Mouse (Mus musculus): ENCODE data around the gene Pyroxd2. TPM values are rescaled to one million over a fixed set of nuclear protein-coding genes. Genes with fewer than 3 reads are reported as not detected.
A peak's percentile ranks its signal among the peaks of the same experiment; 100 is the strongest.

Pyroxd2 gene
- polyA plus RNA-seq, 1 experiment from 2014 or later = 0.95 TPM

GRCm38 (mm10) chr19:42779531-42780155, 27.1 kb upstream of the Pyroxd2 start, which contains the start of gene Hps1:
Gene Hps1 (minus strand): TSS chr19:42779978.
- Histone ChIP-seq H3K27ac (ENCODE audit: low read depth, low read length) (peak within 1 kb of the TSS; percentile 77), H3K9me3 (ENCODE audit: control insufficient read depth, low read length) (no peaks in the 10 kb centered on the region), H3K36me3 (ENCODE audit: control insufficient read depth, insufficient read depth, low read length) (no peaks in the 10 kb centered on the region), H3K27me3 (ENCODE audit: control insufficient read depth, insufficient read depth, low read length) (no peaks in the 10 kb centered on the region), H3K9ac (ENCODE audit: low read length) (peak within 1 kb of the TSS; percentile 67), H3K4me1 (ENCODE audit: control insufficient read depth, insufficient read depth, low read length) (no peaks in the 10 kb centered on the region), H3K4me2 (ENCODE audit: low read depth) (peak within 1 kb of the TSS; percentile 48), H3K4me3 (ENCODE audit: low read depth, low read length) (peak within 1 kb of the TSS; percentile 55)
- WGBS = under 1% methylated on average over 43 of the region's 43 CpGs
- peak; percentile 97 for ATAC-seq (ENCODE audit: insufficient read depth, low FRiP score, low TSS enrichment)
- peak; percentile 93 for DNase-seq (ENCODE audit: low spot score)

GRCm38 (mm10) chr19:42777801-42778200, 25.2 kb upstream of the Pyroxd2 start:
- no peaks in the 10 kb centered on the region for H3K27me3 ChIP-seq (ENCODE audit: control insufficient read depth, insufficient read depth, low read length)
- 80% methylated on average over 5 of the region's 5 CpGs for WGBS

GRCm38 (mm10) chr19:42776813-42777212, 24.2 kb upstream of the Pyroxd2 start:
- WGBS = 100% methylated on average over 1 of the region's 1 CpGs

More at GRCm38 (mm10) chr19:42777801-42778200, 25.2 kb upstream of the Pyroxd2 start:
- H3K27ac ChIP-seq (ENCODE audit: low read depth, low read length) = no peak overlapping the region
- H3K9ac ChIP-seq (ENCODE audit: low read length) = no peak overlapping the region
- no peaks in the 10 kb centered on the region for H3K4me1 ChIP-seq (ENCODE audit: control insufficient read depth, insufficient read depth, low read length)
- no peak overlapping the region for H3K4me2 ChIP-seq (ENCODE audit: low read depth)
- no peaks in the 10 kb centered on the region for H3K9me3 ChIP-seq (ENCODE audit: control insufficient read depth, low read length)
- no peak overlapping the region for H3K4me3 ChIP-seq (ENCODE audit: low read depth, low read length)
- H3K36me3 ChIP-seq (ENCODE audit: control insufficient read depth, insufficient read depth, low read length) = no peaks in the 10 kb centered on the region
- no peak for DNase-seq (ENCODE audit: low spot score)
- no peak for ATAC-seq (ENCODE audit: insufficient read depth, low FRiP score, low TSS enrichment)

GRCm38 (mm10) chr19:42770141-42770872, 17.7 kb upstream of the Pyroxd2 start:
- DNase-seq (ENCODE audit: low spot score) (no peak), ATAC-seq (ENCODE audit: insufficient read depth, low FRiP score, low TSS enrichment) (no peak)
- Histone ChIP-seq H3K9ac (ENCODE audit: low read length) (no peak overlapping the region), H3K27me3 (ENCODE audit: control insufficient read depth, insufficient read depth, low read length) (no peaks in the 10 kb centered on the region), H3K4me2 (ENCODE audit: low read depth) (no peak overlapping the region), H3K27ac (ENCODE audit: low read depth, low read length) (no peak overlapping the region), H3K9me3 (ENCODE audit: control insufficient read depth, low read length) (no peaks in the 10 kb centered on the region), H3K4me1 (ENCODE audit: control insufficient read depth, insufficient read depth, low read length) (no peaks in the 10 kb centered on the region), H3K36me3 (ENCODE audit: control insufficient read depth, insufficient read depth, low read length) (0 out of 2 replicates have a peak, but pooled peaks cover 2% of the 10 kb centered on the region), H3K4me3 (ENCODE audit: low read depth, low read length) (no peak overlapping the region)
- 83% methylated on average over 23 of the region's 23 CpGs for WGBS

More at GRCm38 (mm10) chr19:42776813-42777212, 24.2 kb upstream of the Pyroxd2 start:
- Histone ChIP-seq H3K36me3 (ENCODE audit: control insufficient read depth, insufficient read depth, low read length) (no peaks in the 10 kb centered on the region), H3K9ac (ENCODE audit: low read length) (no peak overlapping the region), H3K27me3 (ENCODE audit: control insufficient read depth, insufficient read depth, low read length) (no peaks in the 10 kb centered on the region), H3K4me2 (ENCODE audit: low read depth) (no peak overlapping the region), H3K9me3 (ENCODE audit: control insufficient read depth, low read length) (no peaks in the 10 kb centered on the region), H3K4me3 (ENCODE audit: low read depth, low read length) (no peak overlapping the region), H3K27ac (ENCODE audit: low read depth, low read length) (no peak overlapping the region), H3K4me1 (ENCODE audit: control insufficient read depth, insufficient read depth, low read length) (no peaks in the 10 kb centered on the region)
- no peak for ATAC-seq (ENCODE audit: insufficient read depth, low FRiP score, low TSS enrichment)
- DNase-seq (ENCODE audit: low spot score) = peak; percentile 33

GRCm38 (mm10) chr19:42769648-42770047, 17.1 kb upstream of the Pyroxd2 start:
- no peaks in the 10 kb centered on the region for H3K4me1 ChIP-seq (ENCODE audit: control insufficient read depth, insufficient read depth, low read length)
- no peak for DNase-seq (ENCODE audit: low spot score)
- H3K27ac ChIP-seq (ENCODE audit: low read depth, low read length) = no peak overlapping the region
- no peak overlapping the region for H3K4me2 ChIP-seq (ENCODE audit: low read depth)
- H3K4me3 ChIP-seq (ENCODE audit: low read depth, low read length) = no peak overlapping the region
- no peaks in the 10 kb centered on the region for H3K9me3 ChIP-seq (ENCODE audit: control insufficient read depth, low read length)
- 92% methylated on average over 10 of the region's 10 CpGs for WGBS
- H3K36me3 ChIP-seq (ENCODE audit: control insufficient read depth, insufficient read depth, low read length) = 0 out of 2 replicates have a peak, but pooled peaks cover 2% of the 10 kb centered on the region
- no peaks in the 10 kb centered on the region for H3K27me3 ChIP-seq (ENCODE audit: control insufficient read depth, insufficient read depth, low read length)
- no peak for ATAC-seq (ENCODE audit: insufficient read depth, low FRiP score, low TSS enrichment)
- no peak overlapping the region for H3K9ac ChIP-seq (ENCODE audit: low read length)

- WGBS = 40% methylated on average over 8 of the region's 8 CpGs
- Histone ChIP-seq H3K4me1 (ENCODE audit: control insufficient read depth, insufficient read depth, low read length) (no peaks in the 10 kb centered on the region), H3K9ac (ENCODE audit: low read length) (no peak overlapping the region), H3K27ac (ENCODE audit: low read depth, low read length) (no peak overlapping the region), H3K4me3 (ENCODE audit: low read depth, low read length) (no peak overlapping the region), H3K9me3 (ENCODE audit: control insufficient read depth, low read length) (no peaks in the 10 kb centered on the region), H3K36me3 (ENCODE audit: control insufficient read depth, insufficient read depth, low read length) (0 out of 2 replicates have a peak, but pooled peaks cover 2% of the 10 kb centered on the region), H3K27me3 (ENCODE audit: control insufficient read depth, insufficient read depth, low read length) (no peaks in the 10 kb centered on the region), H3K4me2 (ENCODE audit: low read depth) (no peak overlapping the region)
- peak; percentile 15 for DNase-seq (ENCODE audit: low spot score)
- no peak for ATAC-seq (ENCODE audit: insufficient read depth, low FRiP score, low TSS enrichment)
These were observed 14.8 kb upstream of the Pyroxd2 start for GRCm38 (mm10) chr19:42767361-42767760.

GRCm38 (mm10) chr19:42764398-42764797, 11.8 kb upstream of the Pyroxd2 start:
- Histone ChIP-seq H3K9me3 (ENCODE audit: control insufficient read depth, low read length) (no peaks in the 10 kb centered on the region), H3K4me2 (ENCODE audit: low read depth) (no peak overlapping the region), H3K4me1 (ENCODE audit: control insufficient read depth, insufficient read depth, low read length) (no peaks in the 10 kb centered on the region), H3K9ac (ENCODE audit: low read length) (no peak overlapping the region), H3K27me3 (ENCODE audit: control insufficient read depth, insufficient read depth, low read length) (no peaks in the 10 kb centered on the region), H3K4me3 (ENCODE audit: low read depth, low read length) (no peak overlapping the region), H3K27ac (ENCODE audit: low read depth, low read length) (no peak overlapping the region), H3K36me3 (ENCODE audit: control insufficient read depth, insufficient read depth, low read length) (no peaks in the 10 kb centered on the region)
- DNase-seq (ENCODE audit: low spot score) = peak; percentile 9
- ATAC-seq (ENCODE audit: insufficient read depth, low FRiP score, low TSS enrichment) = no peak
- 76% methylated on average over 10 of the region's 10 CpGs for WGBS

GRCm38 (mm10) chr19:42756671-42757070, 4.1 kb upstream of the Pyroxd2 start:
- DNase-seq (ENCODE audit: low spot score) = no peak

More at GRCm38 (mm10) chr19:42756671-42757070, 4.1 kb upstream of the Pyroxd2 start:
- Histone ChIP-seq H3K4me2 (ENCODE audit: low read depth) (no peak overlapping the region), H3K27ac (ENCODE audit: low read depth, low read length) (no peak overlapping the region), H3K9me3 (ENCODE audit: control insufficient read depth, low read length) (no peaks in the 10 kb centered on the region), H3K4me3 (ENCODE audit: low read depth, low read length) (no peak overlapping the region), H3K9ac (ENCODE audit: low read length) (no peak overlapping the region), H3K36me3 (ENCODE audit: control insufficient read depth, insufficient read depth, low read length) (no peaks in the 10 kb centered on the region), H3K4me1 (ENCODE audit: control insufficient read depth, insufficient read depth, low read length) (peaks cover 13% of the 10 kb centered on the region), H3K27me3 (ENCODE audit: control insufficient read depth, insufficient read depth, low read length) (no peaks in the 10 kb centered on the region)
- WGBS = 91% methylated on average over 6 of the region's 6 CpGs
- ATAC-seq (ENCODE audit: insufficient read depth, low FRiP score, low TSS enrichment) = no peak

Measured in neural tube, embryonic 11.5 days (tissue).